In the genomic region with DNA sequence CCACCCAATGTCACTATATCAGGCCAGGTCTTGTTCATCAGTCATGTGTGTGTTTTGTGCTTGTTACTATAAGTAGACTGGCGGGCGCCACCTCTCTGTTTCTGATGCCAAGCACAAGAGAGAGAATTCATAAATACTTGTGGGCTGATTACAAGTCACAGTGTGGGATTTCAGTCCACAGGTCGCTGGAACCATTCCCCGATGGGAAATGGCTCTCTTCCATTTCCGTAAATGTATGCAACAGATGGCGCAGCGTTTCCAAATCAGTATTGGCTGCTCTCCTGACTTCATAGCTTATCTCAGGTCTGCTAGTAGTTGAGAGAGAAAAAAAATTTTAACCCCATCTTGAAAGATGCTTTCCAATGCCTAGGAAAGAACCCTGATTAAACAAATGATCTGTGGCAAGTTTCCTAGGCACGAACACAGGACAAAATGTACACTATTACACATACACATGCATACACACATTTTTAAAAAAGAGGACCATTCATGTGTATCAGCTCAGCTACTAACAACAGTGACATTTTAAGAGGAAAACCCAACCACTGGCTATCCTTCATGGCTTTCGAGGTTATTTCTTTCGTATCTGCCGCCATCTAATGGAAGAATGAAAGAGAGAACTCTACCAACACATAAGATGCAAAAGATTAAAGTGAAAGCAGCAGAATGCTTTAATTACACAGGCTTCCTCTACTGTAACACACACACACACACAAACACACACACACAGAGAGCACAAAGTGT, we compare ENCODE assay signal across 8 mouse cellular contexts. TPM values are rescaled to one million over a fixed set of nuclear protein-coding genes. Genes with fewer than 3 reads are reported as not detected.
A peak's percentile ranks its signal among the peaks of the same experiment; 100 is the strongest.
DNase-seq lines count a peak whose midpoint lies in the region; ATAC-seq and TF ChIP-seq lines count a peak whose summit lies in the region.

No protein-coding gene starts in this region.

- H3K9ac ChIP-seq in neural tube, embryonic 11.5 days (ENCODE audit: low read length), result no peak overlapping the region
- H3K9ac ChIP-seq in forebrain, embryonic 15.5 days (replicated peaks), result peak overlapping the region; percentile 60; the same call in 1 of the 2 replicates
- peak overlapping the region; percentile 52 for H3K9ac ChIP-seq in liver, embryonic 14.5 days (replicated peaks)

- no peak; the same call in 1 of the 2 replicates for TF ChIP-seq CTCF in liver, embryonic 14.5 days (IDR thresholded peaks at IDR 0.05; ENCODE audit: low read depth)

- peak overlapping the region; percentile 87 for H3K4me3 ChIP-seq in neural tube, embryonic 11.5 days (ENCODE audit: low read depth, low read length)
- H3K4me3 ChIP-seq in forebrain, embryonic 15.5 days, result peak overlapping the region; percentile 69
- peak overlapping the region; percentile 64 to 74 for H3K4me3 ChIP-seq in liver, embryonic 14.5 days (ENCODE audit: insufficient read depth in 1 of 2, low read depth in 2 of 2, low read length in 2 of 2)

- DNase-seq in neural tube, embryonic 11.5 days (ENCODE audit: low spot score), result peak; percentile 51
- DNase-seq in neural tube, embryonic 10.5 days (ENCODE audit: extremely low spot score, low spot score), result no peak
- DNase-seq in cerebellum, adult 18-20 months, result peak; percentile 65 to 69
- DNase-seq in induced T-regulatory cell, adult 2 months (ENCODE audit: low read depth), result peak; percentile 72
- no peak for DNase-seq in liver, embryonic 14.5 days (ENCODE audit: low read depth in 3 of 3, low spot score in 3 of 3)
- DNase-seq in retina, adult 2 months (ENCODE audit: low read depth, low spot score), result peak; percentile 33
- DNase-seq in frontal cortex, postnatal 25 days (ENCODE audit: low spot score in 2 of 2), result no peak

- no peaks in the 10 kb centered on the region for H3K27me3 ChIP-seq in neural tube, embryonic 11.5 days (ENCODE audit: control insufficient read depth, insufficient read depth, low read length)
- H3K27me3 ChIP-seq in forebrain, embryonic 15.5 days, result no peaks in the 10 kb centered on the region
- peaks cover 10% of the 10 kb centered on the region for H3K27me3 ChIP-seq in liver, embryonic 14.5 days (ENCODE audit: control insufficient read depth, insufficient read depth, low read length)

- peak overlapping the region; percentile 80 for H3K4me2 ChIP-seq in neural tube, embryonic 11.5 days (ENCODE audit: low read depth)
- H3K4me2 ChIP-seq in forebrain, embryonic 15.5 days (replicated peaks), result peak overlapping the region; percentile 82
- H3K4me2 ChIP-seq in liver, embryonic 14.5 days (ENCODE audit: low read depth), result peak overlapping the region; percentile 85

- H3K9me3 ChIP-seq in neural tube, embryonic 11.5 days (ENCODE audit: control insufficient read depth, low read length), result no peaks in the 10 kb centered on the region
- no peaks in the 10 kb centered on the region for H3K9me3 ChIP-seq in forebrain, embryonic 15.5 days
- no peaks in the 10 kb centered on the region for H3K9me3 ChIP-seq in liver, embryonic 14.5 days (ENCODE audit: control insufficient read depth, low read length)

- ATAC-seq in neural tube, embryonic 11.5 days (ENCODE audit: insufficient read depth, low FRiP score, low TSS enrichment), result no peak
- peak; percentile 52; the same call in 1 of the 2 replicates for ATAC-seq in forebrain, embryonic 15.5 days (replicated peaks)
- ATAC-seq in liver, embryonic 14.5 days (ENCODE audit: insufficient read depth), result peak; percentile 47; the same call in 1 of the 2 replicates

- no peaks in the 10 kb centered on the region for H3K36me3 ChIP-seq in neural tube, embryonic 11.5 days (ENCODE audit: control insufficient read depth, insufficient read depth, low read length)
- H3K36me3 ChIP-seq in forebrain, embryonic 15.5 days, result no peaks in the 10 kb centered on the region
- no peaks in the 10 kb centered on the region for H3K36me3 ChIP-seq in liver, embryonic 14.5 days (replicated peaks; ENCODE audit: control insufficient read depth, insufficient read depth, low read depth)

- TF ChIP-seq EP300 in liver, embryonic 14.5 days (IDR thresholded peaks at IDR 0.05; ENCODE audit: low read depth), result no peak

- WGBS in neural tube, embryonic 11.5 days, result 19% methylated on average over 11 of the region's 11 CpGs
- 7% methylated on average over 11 of the region's 11 CpGs for WGBS in forebrain, embryonic 15.5 days
- 8% methylated on average over 11 of the region's 11 CpGs for WGBS in liver, embryonic 14.5 days (ENCODE audit: insufficient replicate concordance)

- H3K4me1 ChIP-seq in neural tube, embryonic 11.5 days (ENCODE audit: control insufficient read depth, insufficient read depth, low read length), result peaks cover 7% of the 10 kb centered on the region
- peaks cover 40% of the 10 kb centered on the region for H3K4me1 ChIP-seq in forebrain, embryonic 15.5 days
- H3K4me1 ChIP-seq in liver, embryonic 14.5 days (replicated peaks; ENCODE audit: control insufficient read depth in 2 of 2, insufficient read depth in 2 of 2, low read length in 1 of 2), result peaks cover 2 to 3% of the 10 kb centered on the region in 2 experiments; a peak in 3 of 4 replicates

- peak overlapping the region; percentile 58; the same call in 1 of the 2 replicates for H3K27ac ChIP-seq in neural tube, embryonic 11.5 days (ENCODE audit: low read depth, low read length)
- peak overlapping the region; percentile 78 for H3K27ac ChIP-seq in forebrain, embryonic 15.5 days (replicated peaks)
- no peak overlapping the region for H3K27ac ChIP-seq in liver, embryonic 14.5 days

RNA-seq across cellular contexts. Expression of gene Nxn, which starts 0.8 kb away (rescaled TPM):
- 55.3 and 57.7 TPM in 2 replicates for polyA plus RNA-seq in neural tube, embryonic 11.5 days (2014; fragmentation: Nextera tagmentation; extraction: Ambion mirVana)
- polyA plus RNA-seq in forebrain, embryonic 15.5 days (2015; fragmentation: Nextera tagmentation; extraction: Ambion mirVana), result 15.4 and 19.9 TPM in 2 replicates
- polyA plus RNA-seq in liver, embryonic 14.5 days (2012; rRNA removed), result 2.1 TPM in 2 replicates
- 1.9 and 2.5 TPM in 2 replicates for polyA plus RNA-seq in liver, embryonic 14.5 days (2014; fragmentation: Nextera tagmentation; extraction: Ambion mirVana)

RNA-seq across cellular contexts. Expression of gene Timm22, which starts 7.0 kb away (rescaled TPM):
- 124 and 136 TPM in 2 replicates for polyA plus RNA-seq in neural tube, embryonic 11.5 days (2014; fragmentation: Nextera tagmentation; extraction: Ambion mirVana)
- polyA plus RNA-seq in forebrain, embryonic 15.5 days (2015; fragmentation: Nextera tagmentation; extraction: Ambion mirVana), result 93.3 and 106 TPM in 2 replicates
- polyA plus RNA-seq in liver, embryonic 14.5 days (2012; rRNA removed), result 6.2 and 11.1 TPM in 2 replicates
- polyA plus RNA-seq in liver, embryonic 14.5 days (2014; fragmentation: Nextera tagmentation; extraction: Ambion mirVana), result 47.4 and 47.8 TPM in 2 replicates

Comparison
In these comparisons a context has a peak if more than half of its experiments do, and no peak if none do; other contexts are left out.
1. DNase-seq: peak in neural tube, embryonic 11.5 days (single experiment), cerebellum, adult 18-20 months (2 of 2), induced T-regulatory cell, adult 2 months (single experiment) and retina, adult 2 months (single experiment); none in neural tube, embryonic 10.5 days (single experiment), liver, embryonic 14.5 days (0 of 3) and frontal cortex, postnatal 25 days (0 of 2).
2. Peak in every context shown above with its lines, with median percentiles within 50 percentile points of each other: H3K4me2 ChIP-seq and H3K4me3 ChIP-seq.